Mouse (Mus musculus) stomach, embryonic 14.5 days (tissue): ENCODE measurements at regions not wholly inside any gene's neighbourhood (a gene's known extent, or its start where the extent isn't known, plus 50 kb on each side); places are given as distances from the start of the nearest gene placed in this dataset.

Source experiments
- ATAC-seq: fragments of 200-750 bp; cut with Nextera tagmentation; 2 replicates; pipeline ENCODE4 v1.8.0; 2017; ENCODE audit warnings: low read depth, moderate TSS enrichment; ENCODE audit not compliant: insufficient number of reproducible peaks, insufficient read depth, low FRiP score
- H3K27ac ChIP-seq: fragments of 300-500 bp; sonication (generic); 2 replicates; pipeline ENCODE4 v1.5.1; 2014; ENCODE audit warnings: mild to moderate bottlenecking, low read length, moderate library complexity, mixed read lengths
- H3K27me3 ChIP-seq: fragments of 300-500 bp; sonication (generic); 2 replicates; pipeline ENCODE4 v1.6.1; 2014; ENCODE audit warnings: low read length, control low read depth, mixed read lengths; ENCODE audit not compliant: control insufficient read depth, insufficient read depth
- H3K36me3 ChIP-seq: fragments of 300-500 bp; sonication (generic); 2 replicates; pipeline ENCODE4 v1.6.1; 2014; ENCODE audit warnings: mild to moderate bottlenecking, control low read depth, low read length, moderate library complexity, mixed read lengths; ENCODE audit not compliant: control insufficient read depth, insufficient read depth
- H3K4me1 ChIP-seq: fragments of 300-500 bp; sonication (generic); 2 replicates; pipeline ENCODE4 v1.6.1; 2014; ENCODE audit warnings: low read length, control low read depth, mixed read lengths; ENCODE audit not compliant: control insufficient read depth, insufficient read depth
- H3K4me2 ChIP-seq: fragments of 300-500 bp; sonication (generic); replicated peaks from 2 replicates; pipeline ENCODE4 v1.6.1; 2014; ENCODE audit warnings: low read depth, low read length, control low read depth
- H3K4me3 ChIP-seq: fragments of 300-500 bp; sonication (generic); 2 replicates; pipeline ENCODE4 v1.5.1; 2014; ENCODE audit warnings: low read depth, low read length, control low read depth
- H3K9ac ChIP-seq: fragments of 300-500 bp; sonication (generic); replicated peaks from 2 replicates; pipeline ENCODE4 v1.6.1; 2014; ENCODE audit warnings: low read depth, mild to moderate bottlenecking, control low read depth, low read length, moderate library complexity, mixed read lengths
- H3K9me3 ChIP-seq: fragments of 300-500 bp; sonication (generic); 2 replicates; pipeline ENCODE4 v1.6.1; 2016; ENCODE audit warnings: low read depth, low read length, control low read depth; ENCODE audit not compliant: control insufficient read depth
- WGBS: fragments of 180-500 bp; shearing (Covaris S2); extraction: QIAGEN DNeasy Blood & Tissue Kit; methylation state at CpG from one replicate; pipeline ENCODE4 v1.1.7; 2014; 5-methylcytosine and 5-hydroxymethylcytosine counted together

DNA sequence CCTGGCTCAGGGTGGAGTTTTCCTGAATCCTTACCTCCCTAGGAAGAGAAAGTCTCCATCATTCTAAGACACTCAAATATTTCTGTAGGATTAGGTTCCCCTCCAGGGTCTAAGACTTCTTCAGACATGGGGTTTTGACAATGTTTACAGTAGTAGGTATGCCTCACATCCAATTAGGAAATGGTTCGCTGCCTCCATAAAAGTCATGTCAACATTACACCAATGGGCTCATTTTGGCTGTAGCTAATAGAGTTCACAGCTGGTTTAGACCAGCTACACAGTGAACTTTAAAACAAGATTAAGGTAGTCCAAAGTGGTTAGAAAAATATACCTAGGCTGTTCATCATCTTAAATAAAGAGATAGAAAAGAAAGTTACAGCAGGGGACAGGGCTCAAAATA lies 113.3 kb downstream of the Car2 start:
- Histone ChIP-seq H3K36me3 (no peaks in the 10 kb centered on the region), H3K4me1 (no peaks in the 10 kb centered on the region), H3K27ac (no peak overlapping the region), H3K4me3 (no peak overlapping the region), H3K9me3 (no peaks in the 10 kb centered on the region), H3K4me2 (no peak overlapping the region), H3K9ac (no peak overlapping the region), H3K27me3 (no peaks in the 10 kb centered on the region)
- WGBS, result 72% methylated on average over 1 of the region's 1 CpGs
- no peak for ATAC-seq

DNA sequence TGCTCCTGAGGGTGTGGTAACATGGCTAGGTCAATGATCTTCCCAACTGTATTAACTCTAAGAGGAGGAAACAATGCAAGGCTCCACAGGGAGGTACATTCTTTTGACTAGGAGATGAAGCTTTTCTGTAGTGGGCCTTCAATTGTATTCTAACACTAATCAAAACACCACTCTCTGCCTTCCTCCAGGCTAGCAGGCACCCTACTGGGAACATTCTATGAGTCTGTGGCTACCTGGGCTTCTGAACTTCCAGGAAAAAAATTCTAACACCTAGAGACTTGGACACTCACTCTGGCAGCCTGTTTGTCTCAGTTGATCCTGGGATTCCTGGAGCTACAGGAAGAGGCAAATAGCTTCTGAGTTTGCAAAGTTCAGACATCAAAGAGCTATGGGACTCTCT lies 113.8 kb downstream of the Car2 start:
- no peak overlapping the region for H3K9ac ChIP-seq
- H3K4me3 ChIP-seq, result no peak overlapping the region
- H3K36me3 ChIP-seq, result no peaks in the 10 kb centered on the region
- H3K9me3 ChIP-seq, result no peaks in the 10 kb centered on the region
- ATAC-seq, result no peak
- H3K27ac ChIP-seq, result no peak overlapping the region
- no peaks in the 10 kb centered on the region for H3K27me3 ChIP-seq
- H3K4me2 ChIP-seq, result no peak overlapping the region
- H3K4me1 ChIP-seq, result no peaks in the 10 kb centered on the region

DNA sequence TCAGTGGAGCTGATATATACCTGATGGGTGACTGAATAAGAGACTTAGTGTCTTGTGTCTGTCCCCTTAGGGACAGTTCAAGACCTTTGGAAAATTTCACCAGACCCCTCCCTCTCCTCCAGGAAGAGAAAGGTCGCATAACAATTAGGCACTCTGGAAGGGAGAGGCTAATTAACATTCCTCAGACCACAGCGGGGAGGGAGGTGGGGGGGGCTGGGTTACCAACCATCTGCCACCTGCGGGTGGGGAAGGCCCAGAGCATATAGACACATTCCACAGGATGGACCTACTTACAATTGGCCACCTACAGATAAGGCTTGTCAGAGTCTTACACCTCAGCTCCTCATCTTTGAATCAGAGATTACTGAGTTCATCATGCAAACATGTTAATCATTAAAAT lies 114.6 kb downstream of the Car2 start:
- H3K4me2 ChIP-seq, result no peak overlapping the region
- ATAC-seq, result no peak
- no peaks in the 10 kb centered on the region for H3K36me3 ChIP-seq
- no peaks in the 10 kb centered on the region for H3K27me3 ChIP-seq
- no peak overlapping the region for H3K4me3 ChIP-seq
- no peak overlapping the region for H3K9ac ChIP-seq
- H3K4me1 ChIP-seq, result no peaks in the 10 kb centered on the region
- no peaks in the 10 kb centered on the region for H3K9me3 ChIP-seq
- 24% methylated on average over 3 of the region's 3 CpGs for WGBS
- H3K27ac ChIP-seq, result no peak overlapping the region

DNA sequence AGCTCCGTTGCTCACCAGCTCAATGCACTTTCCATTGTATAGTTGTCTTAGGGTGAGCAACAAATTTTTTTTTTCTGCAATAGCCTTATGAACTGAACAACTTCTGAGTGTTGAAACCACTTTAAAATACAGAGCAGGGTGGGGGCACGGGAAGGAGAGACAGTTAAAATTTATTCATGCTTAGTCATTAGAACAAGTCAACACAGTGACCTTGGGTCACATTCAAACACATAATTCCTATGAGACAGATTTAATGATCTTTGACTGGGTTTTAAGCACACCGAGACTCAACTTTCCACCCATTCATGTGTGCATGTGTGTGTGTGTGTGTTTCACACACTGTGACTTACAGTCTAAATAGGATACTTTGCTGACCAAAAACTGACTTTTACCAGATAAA lies 121.7 kb downstream of the Car2 start:
- no peak overlapping the region for H3K9ac ChIP-seq
- no peaks in the 10 kb centered on the region for H3K27me3 ChIP-seq
- no peaks in the 10 kb centered on the region for H3K9me3 ChIP-seq
- no peak for ATAC-seq
- no peaks in the 10 kb centered on the region for H3K4me1 ChIP-seq
- WGBS, result 67% methylated on average over 3 of the region's 3 CpGs
- no peak overlapping the region for H3K27ac ChIP-seq
- no peaks in the 10 kb centered on the region for H3K36me3 ChIP-seq
- H3K4me3 ChIP-seq, result no peak overlapping the region
- H3K4me2 ChIP-seq, result no peak overlapping the region

DNA sequence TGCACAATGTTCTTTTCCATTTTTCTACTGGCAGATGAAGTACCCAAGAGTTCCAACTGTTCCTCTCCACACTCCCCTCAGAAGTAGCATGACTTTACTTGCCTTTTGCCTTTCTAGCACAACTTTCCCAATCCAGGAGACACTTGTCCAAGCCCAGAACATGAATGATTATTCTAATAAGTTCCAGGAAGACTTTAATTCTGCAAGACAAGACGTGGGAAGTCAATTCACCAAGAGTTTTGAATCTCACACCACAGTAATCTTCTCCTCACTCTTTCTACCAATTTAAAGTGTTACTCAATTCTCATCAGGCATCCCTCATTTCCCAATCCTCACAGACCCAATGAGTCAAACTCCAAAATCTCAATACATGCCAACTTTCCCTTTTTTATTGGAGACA lies 122.4 kb downstream of the Car2 start:
- no peak overlapping the region for H3K27ac ChIP-seq
- no peak for ATAC-seq
- no peak overlapping the region for H3K4me3 ChIP-seq
- H3K9ac ChIP-seq, result no peak overlapping the region
- H3K4me1 ChIP-seq, result no peaks in the 10 kb centered on the region
- H3K4me2 ChIP-seq, result no peak overlapping the region
- no peaks in the 10 kb centered on the region for H3K27me3 ChIP-seq
- no peaks in the 10 kb centered on the region for H3K36me3 ChIP-seq
- H3K9me3 ChIP-seq, result no peaks in the 10 kb centered on the region
- WGBS, result 79% methylated on average over 1 of the region's 1 CpGs

DNA sequence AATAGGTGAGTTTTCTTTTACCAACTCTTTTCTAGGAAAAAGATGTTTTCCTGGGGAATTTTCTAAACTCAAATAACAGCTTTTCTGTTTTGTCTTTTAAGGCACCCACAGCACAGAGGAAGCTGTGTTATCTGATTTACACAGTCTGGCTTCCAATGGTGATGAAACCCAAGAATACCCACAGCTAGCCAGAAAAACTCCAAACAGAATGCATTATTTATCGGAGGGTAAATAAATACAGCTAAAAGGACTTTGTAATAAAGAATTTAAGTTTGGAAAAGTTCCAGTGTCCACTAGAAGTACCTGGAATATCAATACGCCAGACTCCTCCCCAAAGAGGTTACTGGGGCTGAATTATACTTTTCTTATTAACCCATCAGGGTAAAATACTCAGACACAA lies 123.7 kb downstream of the Car2 start:
- ATAC-seq, result no peak
- no peaks in the 10 kb centered on the region for H3K36me3 ChIP-seq

DNA sequence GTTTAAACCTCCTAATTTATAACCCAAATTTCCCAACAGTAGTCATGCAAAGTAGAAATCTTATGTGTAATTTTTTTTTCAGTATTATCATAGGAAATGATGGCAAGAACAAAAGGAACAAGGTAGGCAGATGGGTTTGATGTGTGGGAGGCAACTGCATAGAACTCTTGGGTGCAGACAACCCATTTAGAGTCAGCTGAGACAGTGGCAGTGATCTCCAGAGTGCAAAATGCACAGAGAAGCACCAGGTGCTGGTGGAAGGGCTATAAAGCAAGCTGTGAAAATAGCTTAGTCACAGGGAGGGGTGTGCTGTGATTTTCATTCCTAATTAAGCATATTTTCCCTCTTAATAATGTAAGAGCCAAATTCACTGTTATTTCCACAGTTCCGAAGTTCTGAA lies 130.5 kb downstream of the Car2 start:
- no peak overlapping the region for H3K27ac ChIP-seq
- H3K36me3 ChIP-seq, result no peaks in the 10 kb centered on the region
- H3K4me1 ChIP-seq, result no peaks in the 10 kb centered on the region
- H3K9me3 ChIP-seq, result no peaks in the 10 kb centered on the region
- no peaks in the 10 kb centered on the region for H3K27me3 ChIP-seq
- H3K4me3 ChIP-seq, result no peak overlapping the region
- no peak for ATAC-seq
- 53% methylated on average over 1 of the region's 1 CpGs for WGBS
- H3K9ac ChIP-seq, result no peak overlapping the region
- H3K4me2 ChIP-seq, result no peak overlapping the region

More for the DNA sequence above, 123.7 kb downstream of the Car2 start:
- WGBS, result 88% methylated on average over 2 of the region's 2 CpGs
- Histone ChIP-seq H3K4me2 (no peak overlapping the region), H3K4me3 (no peak overlapping the region), H3K9ac (no peak overlapping the region), H3K9me3 (no peaks in the 10 kb centered on the region), H3K27ac (no peak overlapping the region), H3K4me1 (no peaks in the 10 kb centered on the region), H3K27me3 (no peaks in the 10 kb centered on the region)

DNA sequence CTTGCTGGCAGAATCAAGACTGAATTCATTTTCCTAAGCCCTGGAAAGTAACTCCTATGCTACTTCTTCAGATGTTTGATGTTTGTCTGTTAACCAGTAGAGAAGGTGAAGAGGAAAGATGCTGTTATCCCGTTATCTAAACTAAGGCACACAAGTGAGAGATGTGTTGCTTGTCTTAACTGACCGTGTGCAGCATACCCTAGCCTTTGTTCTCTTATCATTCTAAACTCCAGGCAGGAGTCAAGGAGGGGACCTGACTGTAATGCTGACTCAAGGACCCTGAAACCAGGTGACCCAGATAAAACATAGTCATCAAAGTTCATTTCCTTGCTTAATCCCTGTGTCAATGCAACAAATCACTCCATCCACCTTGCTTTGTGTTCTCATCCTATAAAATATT lies 136.7 kb downstream of the Car2 start:
- Histone ChIP-seq H3K4me1 (no peaks in the 10 kb centered on the region), H3K9ac (no peak overlapping the region), H3K36me3 (no peaks in the 10 kb centered on the region), H3K4me2 (no peak overlapping the region), H3K9me3 (no peaks in the 10 kb centered on the region), H3K27me3 (no peaks in the 10 kb centered on the region), H3K27ac (no peak overlapping the region), H3K4me3 (no peak overlapping the region)
- ATAC-seq, result no peak
- 61% methylated on average over 2 of the region's 2 CpGs for WGBS

DNA sequence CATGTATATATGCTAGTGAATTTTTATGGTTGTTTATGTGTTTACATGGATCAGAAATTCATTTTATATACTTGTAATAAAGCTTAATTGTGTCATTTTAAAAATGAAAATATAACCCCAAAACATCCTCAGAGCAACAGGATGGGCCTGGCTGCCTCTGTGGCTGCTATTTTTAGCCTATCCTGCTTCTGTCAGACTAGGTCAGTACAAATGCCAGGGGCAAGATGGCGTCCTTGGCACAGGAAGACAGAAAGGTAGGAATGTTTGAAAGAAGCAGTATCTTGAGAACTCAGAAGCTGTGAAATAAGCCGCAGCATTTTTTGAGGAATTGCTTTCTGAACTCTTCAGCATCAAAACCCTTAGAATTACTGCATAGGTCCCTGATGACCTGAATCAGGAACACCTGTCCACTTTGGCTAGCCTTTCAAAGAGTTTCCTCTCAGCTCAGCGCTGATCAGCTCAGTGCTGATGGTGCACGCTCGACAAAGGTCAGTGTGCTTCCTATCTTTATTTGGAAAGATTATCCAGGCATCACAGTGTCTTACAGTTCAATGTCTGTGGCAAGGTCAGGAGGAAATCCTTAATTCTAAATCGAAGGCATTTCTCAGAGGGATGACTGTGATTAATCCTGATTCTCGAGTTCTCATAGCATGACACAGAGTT lies 154.9 kb downstream of the Car2 start:
- no peaks in the 10 kb centered on the region for H3K27me3 ChIP-seq
- no peak for ATAC-seq
- no peak overlapping the region for H3K4me3 ChIP-seq
- no peak overlapping the region for H3K9ac ChIP-seq
- no peaks in the 10 kb centered on the region for H3K36me3 ChIP-seq
- H3K4me1 ChIP-seq, result no peaks in the 10 kb centered on the region
- H3K27ac ChIP-seq, result no peak overlapping the region
- no peak overlapping the region for H3K4me2 ChIP-seq
- no peaks in the 10 kb centered on the region for H3K9me3 ChIP-seq
- 72% methylated on average over 7 of the region's 7 CpGs for WGBS
